Mouse (Mus musculus) heart, postnatal 14 days (tissue): Measurements from ENCODE around the gene Mpv17l. TPM values are rescaled to one million over a fixed set of nuclear protein-coding genes. Genes with fewer than 3 reads are reported as not detected.
"Not testable (repeated sequence)": the region's sequence is repeated elsewhere in the genome, so short reads cannot be mapped to it uniquely, and the experiment has no call there.

Experiments
- DNase-seq, 2 experiments: peaks; one replicate each; pipeline ENCODE4 v3.0.0; 2021 to 2022
- intact Hi-C: fragments of 180-260 bp; cut with DNase I; formaldehyde crosslinking; loops from one replicate; pipeline ENCODE4 v1.15.1; 2025
- long read RNA-seq, 2 experiments: library from polyadenylated mRNA; stranded (forward); transcript quantifications; one replicate each; pipeline ENCODE4 v2.0.0; 2021
- total RNA-seq, 2 experiments: library from RNA; stranded (reverse); gene quantifications; 2 replicates each; pipeline ENCODE4 v1.2.3; 2021

Mpv17l gene
- under 1 TPM; 0.59 to 0.79 TPM for total RNA-seq
- long read RNA-seq, experiment 1: 0 reads
- long read RNA-seq, experiment 2, partial matches to known transcripts: 0 of 1 reads
- long read RNA-seq, experiment 2, other reads (novel, unspliced or antisense): 1 of 1 reads

GRCm38 (mm10) chr16:13902888-13903483, at the start of gene Mpv17l, which contains the start of gene Pdxdc1:
Gene Mpv17l, plus strand, starts transcription at chr16:13903161.
Gene Pdxdc1, minus strand, starts transcription at chr16:13903131.
- intact Hi-C loops: loop anchor here (5.0 to 10.0 kb wide), 4 partner anchors 222 to 412 kb away; partner anchors contain the start of genes Fopnl, Marf1 and Nde1
- DNase-seq: peak; percentile 97 to 98

DNA sequence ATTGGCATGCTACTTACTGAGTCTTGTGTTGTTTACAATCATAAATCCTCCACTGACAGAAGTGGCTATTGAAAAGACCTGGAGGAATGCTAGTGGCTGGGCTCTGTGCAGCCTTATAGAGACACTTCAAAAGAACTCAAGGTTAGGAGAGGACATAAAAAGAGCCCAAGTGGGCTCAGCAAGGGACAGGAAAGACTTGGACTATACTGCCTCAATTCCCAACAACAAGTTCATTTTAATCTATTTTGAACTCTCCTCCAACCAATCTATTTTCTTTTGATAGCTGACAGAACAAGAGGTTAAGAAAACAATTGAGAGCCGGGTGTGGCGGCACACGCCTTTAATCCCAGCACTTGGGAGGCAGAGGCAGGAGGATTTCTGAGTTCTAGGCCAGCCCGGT, 49.1 kb upstream of the Mpv17l start:
- intact Hi-C loops: no loop called here
- no peak for DNase-seq

GRCm38 (mm10) chr16:13866076-13866475, 36.9 kb upstream of the Mpv17l start:
- intact Hi-C loops: no loop called here
- no peak for DNase-seq

GRCm38 (mm10) chr16:13866616-13867015, 36.3 kb upstream of the Mpv17l start:
- DNase-seq: no peak
- intact Hi-C loops: no loop called here

GRCm38 (mm10) chr16:13867406-13867805, 35.6 kb upstream of the Mpv17l start:
- intact Hi-C loops: not testable (repeated sequence)
- peak in 1 of 2 experiments; percentile 10 for DNase-seq

DNA sequence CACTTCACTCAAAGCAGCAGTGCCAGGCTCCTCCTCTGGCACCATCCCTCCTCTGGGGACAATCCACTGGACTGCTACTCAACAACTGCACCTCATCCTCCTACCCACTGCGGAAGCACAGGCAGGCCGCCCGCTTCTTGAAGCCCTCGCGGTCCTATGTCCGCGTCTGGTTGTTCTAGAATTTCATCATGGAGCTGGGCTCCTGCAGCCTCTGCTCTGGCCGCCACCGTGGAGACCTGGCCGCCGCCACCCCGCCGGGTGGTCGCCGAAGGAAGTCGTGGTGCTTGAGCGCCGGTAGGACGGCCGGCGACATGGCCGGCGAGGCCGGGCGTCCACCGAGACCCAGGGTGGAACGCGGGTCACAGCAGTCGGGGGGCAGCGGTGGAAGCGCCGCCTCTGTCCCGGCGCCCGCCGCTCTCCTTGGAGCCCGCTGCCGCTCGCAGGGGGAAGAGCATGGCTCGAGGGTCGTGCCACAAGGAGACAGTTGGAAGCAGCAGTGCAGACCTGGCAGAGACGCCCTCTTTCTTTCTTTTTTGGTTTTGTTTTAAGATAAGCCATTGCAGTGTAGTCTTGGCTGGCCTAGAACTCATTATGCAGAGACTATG, 34.9 kb upstream of the Mpv17l start:
- intact Hi-C loops: no loop called here

DNA sequence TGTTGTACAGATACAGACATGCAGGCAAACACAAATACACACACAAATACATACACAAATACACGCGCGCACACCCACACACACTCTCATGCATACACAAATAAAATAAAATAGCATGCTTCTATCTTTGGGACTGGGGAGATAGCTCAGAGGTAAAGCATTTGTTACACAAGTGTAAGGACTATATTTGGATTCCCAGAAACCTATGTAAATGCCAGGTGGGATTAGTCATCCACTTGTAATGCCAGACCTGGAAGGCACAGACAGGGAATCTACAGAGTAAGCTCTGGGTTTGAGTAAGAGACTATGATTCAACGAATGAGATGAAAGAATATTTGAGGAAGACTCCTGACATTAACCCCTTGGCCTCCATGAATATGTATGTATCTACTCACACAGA, 27.5 kb upstream of the Mpv17l start:
- no peak for DNase-seq
- intact Hi-C loops: no loop called here

More for the DNA sequence above, 34.9 kb upstream of the Mpv17l start:
- DNase-seq: peak in 1 of 2 experiments; percentile 5

DNA sequence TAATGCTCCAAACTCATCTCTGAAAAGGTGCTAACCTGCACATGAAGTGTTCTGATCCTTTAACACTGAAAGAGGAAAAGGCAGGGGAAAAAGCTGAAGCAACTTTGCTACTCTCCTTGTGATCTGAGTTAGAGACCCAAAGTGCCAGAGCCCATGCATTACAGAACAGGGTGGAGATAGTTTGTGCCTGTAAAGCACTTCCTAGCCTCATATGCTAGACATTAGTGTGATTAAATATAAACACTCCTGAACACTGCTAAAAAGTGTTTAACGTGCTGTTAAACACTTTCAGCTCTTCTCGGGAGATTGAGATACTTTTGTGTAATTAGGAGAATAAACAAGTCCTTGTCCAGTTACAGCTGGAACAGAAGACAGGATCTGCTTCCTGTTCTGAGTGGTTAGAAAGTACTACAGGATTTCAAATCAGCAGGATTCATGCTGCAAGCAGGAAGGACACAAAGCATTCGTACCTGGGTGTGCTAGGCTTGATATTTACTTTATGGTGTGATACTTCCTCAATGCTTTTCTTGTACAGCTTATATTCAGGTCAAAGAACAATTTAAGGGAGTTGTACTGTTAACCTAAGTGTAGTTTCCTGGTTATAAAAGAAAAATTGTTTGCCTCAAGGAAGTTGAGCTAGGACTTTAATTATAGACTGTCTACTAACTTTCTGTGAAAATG, 19.7 kb upstream of the Mpv17l start:
- intact Hi-C loops: no loop called here
- no peak for DNase-seq

DNA sequence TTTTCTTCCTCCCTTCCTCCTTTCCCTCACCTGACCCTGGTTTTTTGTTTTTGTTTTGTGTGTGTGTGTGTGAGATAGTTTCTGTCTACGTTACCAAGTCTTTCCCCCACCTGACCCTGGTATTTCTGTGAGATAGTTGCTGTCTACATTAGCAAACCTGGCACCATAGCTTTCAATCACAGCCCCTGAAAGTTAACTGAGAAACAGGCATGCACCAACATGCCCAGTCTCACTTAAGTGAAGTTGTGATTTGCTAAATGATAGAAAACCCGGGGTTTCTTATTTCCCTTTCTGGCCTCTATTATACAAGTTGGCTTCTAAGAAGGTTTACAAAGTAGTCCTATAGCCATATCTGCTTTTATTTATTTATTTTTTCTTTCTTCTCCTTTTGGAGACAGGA, 12.5 kb upstream of the Mpv17l start:
- intact Hi-C loops: no loop called here
- no peak for DNase-seq

- intact Hi-C loops: no loop called here
- DNase-seq: no peak
Observed at GRCm38 (mm10) chr16:13892850-13893249, 10.1 kb upstream of the Mpv17l start.

- no peak for DNase-seq
- intact Hi-C loops: no loop called here
Observed at GRCm38 (mm10) chr16:13894097-13894496, 8.9 kb upstream of the Mpv17l start.

DNA sequence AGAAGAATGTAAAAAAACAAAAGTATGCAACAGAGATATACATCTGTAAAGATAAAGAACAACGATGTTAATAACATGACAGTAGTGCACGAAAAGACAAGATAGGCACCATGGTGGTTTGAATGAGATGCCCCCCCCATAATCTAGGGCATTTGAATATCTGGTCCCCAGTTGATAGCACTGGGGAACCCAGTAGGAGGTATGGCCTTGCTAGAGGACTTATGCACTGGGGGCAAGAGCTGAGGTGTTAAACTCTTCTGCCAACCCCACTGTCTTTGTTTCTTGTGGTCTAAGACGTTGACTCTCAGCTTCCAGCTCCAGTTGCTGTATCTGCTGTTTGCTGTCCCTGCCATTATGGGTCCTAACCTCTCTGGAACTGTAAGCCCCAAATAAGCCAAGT, 7.2 kb upstream of the Mpv17l start:
- intact Hi-C loops: no loop called here
- no peak for DNase-seq

DNA sequence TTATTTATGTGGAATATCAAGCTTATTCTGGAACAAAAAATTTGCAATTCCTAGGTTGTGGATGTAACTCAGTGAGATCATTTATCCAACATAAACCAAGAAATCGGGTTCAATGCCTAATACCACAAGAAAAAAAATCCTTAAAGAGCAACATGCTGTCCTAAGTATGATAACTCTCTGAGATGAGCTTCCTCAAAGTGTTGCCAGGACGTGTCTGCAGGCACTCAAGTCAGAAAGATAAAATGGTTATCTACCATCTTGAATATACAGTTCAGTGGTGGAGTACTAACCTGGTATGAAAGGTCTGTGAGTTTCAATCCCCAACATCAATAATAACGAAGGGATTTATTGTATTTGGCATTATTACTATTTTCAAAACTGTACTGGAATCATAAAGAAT, 6.6 kb upstream of the Mpv17l start:
- intact Hi-C loops: no loop called here
- DNase-seq: no peak

DNA sequence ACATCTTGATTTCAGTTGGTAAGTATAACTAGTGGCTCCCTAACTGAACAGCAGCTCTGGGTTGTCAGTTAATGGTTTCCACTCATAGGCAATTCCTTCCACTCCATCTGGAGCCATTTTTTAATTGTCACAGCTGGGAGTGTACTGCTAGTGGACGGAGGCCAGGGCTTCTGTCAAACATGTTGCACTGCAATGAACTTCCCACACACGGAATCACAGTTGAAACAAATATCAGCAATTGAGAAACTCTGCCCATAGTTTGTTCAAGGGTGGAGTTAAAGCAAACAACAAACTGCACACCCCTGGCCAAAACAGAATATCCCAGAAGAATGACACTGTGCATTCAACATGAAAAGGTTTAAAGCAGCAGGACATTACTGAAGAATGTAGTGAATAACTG, 4.0 kb upstream of the Mpv17l start:
- intact Hi-C loops: no loop called here
- peak; percentile 33 to 44 for DNase-seq

DNA sequence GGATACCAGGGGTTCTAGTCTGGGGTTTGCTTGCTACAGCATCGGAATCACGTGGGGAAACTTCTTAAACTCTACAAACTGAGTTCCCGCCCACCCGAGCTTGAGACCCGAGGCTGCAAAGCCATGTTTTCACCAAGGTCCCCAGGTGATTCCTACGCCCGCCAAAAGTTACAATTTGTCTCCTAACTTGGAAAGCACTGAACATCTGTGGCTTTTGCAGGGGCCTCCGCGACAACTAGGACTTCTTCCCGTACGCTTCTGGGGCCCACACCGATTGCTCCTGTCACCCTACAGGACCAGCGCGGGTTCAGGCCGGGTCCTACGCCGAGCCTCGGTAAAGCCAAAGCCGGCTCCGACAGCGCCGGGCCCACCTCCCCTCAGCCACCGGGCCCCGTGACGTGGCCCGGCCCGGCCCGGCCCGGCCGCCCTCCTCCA, 547 bp upstream of the Mpv17l start:
- intact Hi-C loops: loop anchor here (5.0 to 10.0 kb wide), 4 partner anchors 222 to 412 kb away; partner anchors contain the start of genes Fopnl, Marf1 and Nde1
- no peak for DNase-seq

- DNase-seq: no peak
- intact Hi-C loops: loop anchor here (5.0 to 10.0 kb wide), 4 partner anchors 221 to 411 kb away; partner anchors contain the start of genes Fopnl, Marf1 and Nde1
Observed at GRCm38 (mm10) chr16:13903488-13903887, 527 bp downstream of the Mpv17l start.

GRCm38 (mm10) chr16:13907297-13907696, 4.3 kb downstream of the Mpv17l start:
- no peak for DNase-seq
- intact Hi-C loops: loop anchor here (10.0 kb wide), 3 partner anchors 218 to 408 kb away; partner anchors contain the start of genes Fopnl, Marf1 and Nde1

DNA sequence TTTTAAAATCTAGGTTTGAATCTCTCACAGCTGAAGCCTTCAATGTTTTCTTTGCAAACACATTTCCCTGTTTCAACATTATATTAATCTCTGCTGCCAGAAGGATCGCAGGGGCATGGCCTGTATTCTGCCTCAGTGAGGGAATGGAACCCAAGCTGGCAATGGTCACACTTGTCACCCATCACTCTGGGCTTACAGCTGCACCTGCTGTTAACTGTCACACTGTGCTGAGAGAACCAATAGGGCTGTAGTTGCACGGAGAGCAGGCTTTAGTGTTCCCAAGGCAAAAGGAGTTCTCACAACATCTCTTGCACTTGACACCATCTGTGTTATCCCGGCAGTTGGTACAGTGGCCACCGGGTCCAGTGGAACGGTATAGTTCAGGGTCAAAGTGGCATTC, 17.1 kb downstream of the Mpv17l start:
- intact Hi-C loops: no loop called here
- DNase-seq: no peak

DNA sequence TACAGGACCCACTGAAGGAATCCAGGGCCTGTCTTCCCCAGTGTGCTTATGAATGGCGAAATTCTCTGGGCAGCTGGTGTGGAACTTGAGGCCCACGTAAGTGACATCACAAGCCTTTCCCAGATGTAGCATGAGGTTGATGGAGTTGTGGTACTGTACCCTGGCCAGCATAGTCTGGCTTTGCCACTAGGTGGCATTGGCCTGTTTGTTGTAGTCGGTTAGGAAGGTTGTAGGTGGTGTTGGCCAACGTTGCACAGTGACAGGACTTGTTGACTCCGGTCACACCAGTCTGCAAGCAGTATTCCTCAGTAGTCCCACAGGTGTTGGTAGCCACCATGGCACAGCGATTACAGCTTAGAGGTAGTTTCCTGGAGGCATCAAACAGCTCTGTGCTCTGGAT, 18.1 kb downstream of the Mpv17l start:
- intact Hi-C loops: no loop called here
- no peak for DNase-seq

DNA sequence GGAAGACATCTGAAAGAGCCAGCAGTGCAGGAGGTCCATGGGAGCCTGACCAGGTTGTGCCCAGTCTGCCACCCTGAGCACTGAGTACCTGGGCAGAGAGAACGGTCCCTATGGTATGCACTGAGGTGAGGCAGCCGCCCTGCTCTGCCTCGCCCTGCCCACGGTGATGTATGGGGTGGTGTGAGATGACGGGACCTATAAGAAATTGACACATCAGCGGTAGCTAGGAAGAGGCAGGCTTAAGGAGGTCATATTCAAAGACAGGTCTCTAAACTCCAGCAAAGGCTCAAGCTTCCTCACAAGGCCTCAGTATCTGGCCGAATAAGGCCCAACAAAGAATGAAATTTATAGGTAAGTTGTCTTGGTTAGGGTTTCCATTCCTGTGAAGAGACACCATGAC, 18.8 kb downstream of the Mpv17l start:
- DNase-seq: no peak
- intact Hi-C loops: no loop called here

DNA sequence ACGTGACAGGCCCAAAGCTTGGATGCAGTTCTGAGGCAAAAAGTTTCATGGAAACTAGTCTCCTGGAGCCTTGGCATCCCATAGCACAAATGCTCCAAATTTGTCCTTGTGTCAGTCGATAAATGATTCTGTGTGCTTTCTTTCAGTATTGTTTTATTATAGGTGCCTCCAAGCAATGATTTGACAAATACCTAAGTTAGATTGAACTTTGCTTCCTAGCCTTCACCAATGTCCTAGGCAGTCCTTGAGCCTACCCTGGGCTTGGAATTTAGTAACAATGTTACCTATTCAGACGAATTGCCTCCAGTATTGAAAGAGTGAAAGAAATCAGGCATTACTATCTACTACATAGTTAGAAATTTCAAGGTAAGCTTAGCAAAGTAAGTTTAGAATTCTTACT, 19.5 kb downstream of the Mpv17l start:
- intact Hi-C loops, DNase-seq: not testable (repeated sequence)
